Comparison of ENCODE assay signal across 18 mouse cellular contexts in the genomic region with DNA sequence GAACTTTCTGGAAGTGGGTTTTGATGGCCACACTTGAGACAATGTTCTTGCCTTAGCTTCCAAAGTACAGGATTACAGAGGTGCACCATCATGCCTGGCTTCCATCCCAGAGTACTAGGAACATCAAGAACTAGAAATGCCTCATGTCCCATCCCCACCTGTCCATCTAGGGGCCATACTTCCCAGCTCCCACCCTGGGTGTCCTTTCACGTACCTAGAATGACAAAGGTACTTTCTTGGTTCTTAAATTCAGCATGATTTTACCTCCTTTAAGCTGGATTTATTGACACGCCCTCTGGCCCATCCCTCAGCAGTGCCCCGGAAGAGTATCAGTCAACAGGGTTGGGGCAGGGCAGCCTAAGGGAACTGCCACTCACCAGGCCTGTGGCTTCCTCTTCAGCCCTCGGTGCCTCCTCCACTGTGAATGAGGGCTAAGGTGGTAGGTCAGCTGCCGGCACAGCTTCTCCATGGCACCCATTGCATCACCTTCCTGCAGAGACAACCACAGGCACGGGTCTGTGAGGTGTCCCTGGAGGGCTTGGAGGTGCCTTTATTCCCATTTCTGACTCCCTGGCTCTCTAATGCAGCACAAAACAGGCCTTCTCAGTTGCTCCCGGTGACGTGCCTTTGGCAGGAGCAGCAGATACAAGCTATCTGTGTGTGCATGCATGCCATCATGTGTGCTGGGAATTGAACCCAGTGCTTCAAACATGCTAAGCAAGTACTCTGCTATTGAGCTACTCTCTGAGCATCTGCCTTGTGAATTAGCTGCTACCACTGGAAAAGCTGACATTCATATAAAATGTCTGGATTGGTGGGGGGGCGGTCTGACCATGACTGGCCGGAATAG. TPM values are rescaled to one million over a fixed set of nuclear protein-coding genes. Genes with fewer than 3 reads are reported as not detected.
DNase-seq lines count a peak whose midpoint lies in the region; ATAC-seq lines count a peak whose summit lies in the region.
"Had no signal": no experiment of that assay in that cellular context is flagged by ENCODE, and none has a peak within 500 bp of the region (broad histone marks: within the 10 kb centered on the region; RNA-seq: fewer than 3 reads in every experiment).

No protein-coding gene starts in this region.

- no peaks in the 10 kb centered on the region for H3K9me3 ChIP-seq in hindbrain, embryonic 12.5 days (replicated peaks)
- no peaks in the 10 kb centered on the region for H3K9me3 ChIP-seq in hindbrain, embryonic 11.5 days (ENCODE audit: control insufficient read depth, low read length)
- no peaks in the 10 kb centered on the region for H3K9me3 ChIP-seq in megakaryocyte, embryonic 14.5 days
- H3K9me3 ChIP-seq: forebrain, embryonic 12.5 days; heart, embryonic 12.5 days; hindbrain, embryonic 15.5 days; limb, embryonic 10.5 days; lung, embryonic 15.5 days; stomach, embryonic 15.5 days had no signal

- WGBS in hindbrain, embryonic 12.5 days, result 86% methylated on average over 10 of the region's 10 CpGs
- WGBS in hindbrain, embryonic 11.5 days, result 80% methylated on average over 10 of the region's 10 CpGs

- H3K9ac ChIP-seq in hindbrain, embryonic 12.5 days, result no peak overlapping the region
- no peak overlapping the region for H3K9ac ChIP-seq in hindbrain, embryonic 11.5 days (ENCODE audit: low read depth, low read length)
- H3K9ac ChIP-seq: forebrain, embryonic 12.5 days; heart, embryonic 12.5 days; hindbrain, embryonic 15.5 days; lung, embryonic 15.5 days; stomach, embryonic 15.5 days had no signal

- H3K27me3 ChIP-seq in hindbrain, embryonic 12.5 days, result no peaks in the 10 kb centered on the region
- H3K27me3 ChIP-seq in hindbrain, embryonic 11.5 days (ENCODE audit: control insufficient read depth, insufficient read depth, low read length), result no peaks in the 10 kb centered on the region
- H3K27me3 ChIP-seq in megakaryocyte, embryonic 14.5 days (replicated peaks), result no peaks in the 10 kb centered on the region
- H3K27me3 ChIP-seq: forebrain, embryonic 12.5 days; heart, embryonic 12.5 days; hindbrain, embryonic 15.5 days; lung, embryonic 15.5 days; Patski; stomach, embryonic 15.5 days had no signal

- 0 out of 2 replicates have a peak overlapping the region, but pooled peaks have one; percentile 7 for H3K27ac ChIP-seq in hindbrain, embryonic 12.5 days
- no peak overlapping the region for H3K27ac ChIP-seq in hindbrain, embryonic 11.5 days (ENCODE audit: low read depth, low read length)
- H3K27ac ChIP-seq: gastrocnemius, adult 2 months; hindbrain, embryonic 15.5 days; limb, embryonic 10.5 days; lung, embryonic 15.5 days; stomach, embryonic 15.5 days had no signal

- peaks cover 63% of the 10 kb centered on the region for H3K36me3 ChIP-seq in hindbrain, embryonic 12.5 days
- peaks cover 16% of the 10 kb centered on the region for H3K36me3 ChIP-seq in hindbrain, embryonic 11.5 days (ENCODE audit: control insufficient read depth, insufficient read depth, low read length)
- H3K36me3 ChIP-seq in megakaryocyte, embryonic 14.5 days (replicated peaks; ENCODE audit: low read length), result peaks cover 73% of the 10 kb centered on the region

- DNase-seq in hindbrain, embryonic 11.5 days (ENCODE audit: low spot score), result no peak
- peak; percentile 26 for DNase-seq in A20 (ENCODE audit: low read depth, low spot score)
- DNase-seq in adipocyte (ENCODE audit: low spot score), result peak; percentile 54
- no peak for DNase-seq in gastrocnemius, adult 8-10 months (ENCODE audit: low spot score in 2 of 2)
- DNase-seq in adrenal gland, adult 18-20 months (ENCODE audit: low spot score in 2 of 2), result no peak
- DNase-seq in layer of hippocampus, adult 11-12 months (ENCODE audit: low spot score), result no peak
- DNase-seq: adrenal gland, postnatal 36 days; gastrocnemius, adult 2 months; kidney, adult 9 months had no signal

- H3K4me3 ChIP-seq in hindbrain, embryonic 12.5 days, result no peak overlapping the region
- H3K4me3 ChIP-seq in hindbrain, embryonic 11.5 days (ENCODE audit: low read depth, low read length), result no peak overlapping the region
- H3K4me3 ChIP-seq in megakaryocyte, embryonic 14.5 days (replicated peaks), result peak overlapping the region; percentile 69
- H3K4me3 ChIP-seq: forebrain, embryonic 12.5 days; gastrocnemius, adult 2 months; heart, embryonic 12.5 days; hindbrain, embryonic 15.5 days; limb, embryonic 10.5 days; lung, embryonic 15.5 days; stomach, embryonic 15.5 days had no signal

- H3K4me2 ChIP-seq in hindbrain, embryonic 12.5 days (replicated peaks), result no peak overlapping the region
- H3K4me2 ChIP-seq in hindbrain, embryonic 11.5 days (replicated peaks; ENCODE audit: low read depth, low read length), result no peak overlapping the region
- H3K4me2 ChIP-seq: forebrain, embryonic 12.5 days; heart, embryonic 12.5 days; hindbrain, embryonic 15.5 days; lung, embryonic 15.5 days; stomach, embryonic 15.5 days had no signal

- ATAC-seq in hindbrain, embryonic 12.5 days (ENCODE audit: low FRiP score), result no peak
- ATAC-seq in hindbrain, embryonic 11.5 days (ENCODE audit: low FRiP score), result no peak
- ATAC-seq: Patski had no signal

- H3K4me1 ChIP-seq in hindbrain, embryonic 12.5 days, result peaks cover 46% of the 10 kb centered on the region
- peaks cover 13% of the 10 kb centered on the region for H3K4me1 ChIP-seq in hindbrain, embryonic 11.5 days (replicated peaks; ENCODE audit: control insufficient read depth, insufficient read depth, low read length)
- peaks cover 58% of the 10 kb centered on the region for H3K4me1 ChIP-seq in megakaryocyte, embryonic 14.5 days

RNA-seq across cellular contexts. Expression of a gene that starts 34.8 kb away (rescaled TPM):
- 10.8 and 14.3 TPM in 2 replicates for polyA plus RNA-seq in hindbrain, embryonic 12.5 days (2016; fragmentation: Nextera tagmentation; extraction: Ambion mirVana)
- polyA plus RNA-seq in hindbrain, embryonic 11.5 days (2014; fragmentation: Nextera tagmentation; extraction: Ambion mirVana), result 6.5 and 8.9 TPM in 2 replicates
- polyA plus RNA-seq in megakaryocyte, embryonic 14.5 days (2012; ENCODE audit: insufficient read depth, low replicate concordance), result 11.2 and 11.9 TPM in 2 replicates
- 1 to 10 TPM in 2 of 4 experiments, under 1 TPM in 2; 0.46 to 1.3 (median 0.95) TPM for total RNA-seq in gastrocnemius, adult 8-10 months (2022)
- total RNA-seq in adrenal gland, adult 18-20 months (2021), result 1 to 10 TPM; 3.4 to 7.2 TPM

RNA-seq across cellular contexts. Expression of a gene that starts 39.3 kb away (rescaled TPM):
- polyA plus RNA-seq in hindbrain, embryonic 12.5 days (2016; fragmentation: Nextera tagmentation; extraction: Ambion mirVana), result 18.0 and 19.1 TPM in 2 replicates
- 16.2 and 16.7 TPM in 2 replicates for polyA plus RNA-seq in hindbrain, embryonic 11.5 days (2014; fragmentation: Nextera tagmentation; extraction: Ambion mirVana)
- 4.6 and 8.6 TPM in 2 replicates for polyA plus RNA-seq in megakaryocyte, embryonic 14.5 days (2012; ENCODE audit: insufficient read depth, low replicate concordance)
- total RNA-seq in gastrocnemius, adult 8-10 months (2022), result 1 to 10 TPM; 2.7 to 4.6 (median 3.0) TPM
- 10 to 100 TPM; 13.9 to 23.5 TPM for total RNA-seq in adrenal gland, adult 18-20 months (2021)

RNA-seq across cellular contexts. Expression of a gene that starts 39.4 kb away (rescaled TPM):
- polyA plus RNA-seq in hindbrain, embryonic 12.5 days (2016; fragmentation: Nextera tagmentation; extraction: Ambion mirVana), result 34.5 and 38.7 TPM in 2 replicates
- 38.8 and 43.5 TPM in 2 replicates for polyA plus RNA-seq in hindbrain, embryonic 11.5 days (2014; fragmentation: Nextera tagmentation; extraction: Ambion mirVana)
- 19.9 and 26.5 TPM in 2 replicates for polyA plus RNA-seq in megakaryocyte, embryonic 14.5 days (2012; ENCODE audit: insufficient read depth, low replicate concordance)
- 1 to 10 TPM; 5.3 to 7.2 (median 6.5) TPM for total RNA-seq in gastrocnemius, adult 8-10 months (2022)
- total RNA-seq in adrenal gland, adult 18-20 months (2021), result 10 to 100 TPM; 26.5 to 36.7 TPM

RNA-seq across cellular contexts. Expression of a gene that starts 58.1 kb away (rescaled TPM):
- 3,674 and 3,736 TPM in 2 replicates for polyA plus RNA-seq in hindbrain, embryonic 12.5 days (2016; fragmentation: Nextera tagmentation; extraction: Ambion mirVana)
- 3,694 and 3,897 TPM in 2 replicates for polyA plus RNA-seq in hindbrain, embryonic 11.5 days (2014; fragmentation: Nextera tagmentation; extraction: Ambion mirVana)
- 1,084 and 1,175 TPM in 2 replicates for polyA plus RNA-seq in megakaryocyte, embryonic 14.5 days (2012; ENCODE audit: insufficient read depth, low replicate concordance)
- 100 to 1,000 TPM; 864 to 966 (median 933) TPM for total RNA-seq in gastrocnemius, adult 8-10 months (2022)
- total RNA-seq in adrenal gland, adult 18-20 months (2021), result 1,000 to 10,000 TPM; 1,040 to 1,434 TPM

Comparison
In these comparisons a context has a peak if more than half of its experiments do, and no peak if none do; other contexts are left out.
1. DNase-seq: peak in A20 (single experiment) and adipocyte (single experiment); none in hindbrain, embryonic 11.5 days (single experiment), gastrocnemius, adult 8-10 months (0 of 2), adrenal gland, adult 18-20 months (0 of 2) and layer of hippocampus, adult 11-12 months (single experiment).